Mouse (Mus musculus) frontal cortex, postnatal 25 days (tissue): ENCODE results near the gene Kpna2.
"Not testable (repeated sequence)": the region's sequence is repeated elsewhere in the genome, so short reads cannot be mapped to it uniquely, and the experiment has no call there.

Experiments
- DNase-seq, 2 experiments: peaks; one replicate each; pipeline ENCODE4 v3.0.0; 2022; ENCODE audit warnings: low spot score in 2 of 2

Gene Kpna2

DNA sequence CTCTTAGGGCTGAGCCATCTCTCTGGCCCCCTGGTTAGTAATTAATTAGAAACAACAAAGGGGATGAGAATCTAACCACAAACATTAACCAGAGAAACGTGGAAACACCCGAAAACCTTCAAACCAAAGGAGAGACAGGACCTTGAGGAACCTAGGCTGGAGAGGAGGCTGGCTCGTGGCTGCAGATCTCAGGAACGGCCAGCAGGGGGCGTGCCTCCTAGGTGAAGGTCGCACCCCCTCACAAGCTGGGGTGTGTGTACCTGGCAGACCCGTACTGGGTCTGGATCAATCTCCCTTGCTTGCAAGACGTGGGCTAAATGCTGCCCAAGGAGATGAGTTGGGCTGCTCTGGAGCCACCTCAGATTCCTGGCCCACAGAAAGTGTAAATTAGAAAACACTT, 19.3 kb upstream of the Kpna2 start:
- no peak for DNase-seq

GRCm38 (mm10) chr11:107017339-107017886, 18.1 kb upstream of the Kpna2 start:
- no peak for DNase-seq

GRCm38 (mm10) chr11:107016893-107017292, 17.6 kb upstream of the Kpna2 start:
- DNase-seq = no peak

DNA sequence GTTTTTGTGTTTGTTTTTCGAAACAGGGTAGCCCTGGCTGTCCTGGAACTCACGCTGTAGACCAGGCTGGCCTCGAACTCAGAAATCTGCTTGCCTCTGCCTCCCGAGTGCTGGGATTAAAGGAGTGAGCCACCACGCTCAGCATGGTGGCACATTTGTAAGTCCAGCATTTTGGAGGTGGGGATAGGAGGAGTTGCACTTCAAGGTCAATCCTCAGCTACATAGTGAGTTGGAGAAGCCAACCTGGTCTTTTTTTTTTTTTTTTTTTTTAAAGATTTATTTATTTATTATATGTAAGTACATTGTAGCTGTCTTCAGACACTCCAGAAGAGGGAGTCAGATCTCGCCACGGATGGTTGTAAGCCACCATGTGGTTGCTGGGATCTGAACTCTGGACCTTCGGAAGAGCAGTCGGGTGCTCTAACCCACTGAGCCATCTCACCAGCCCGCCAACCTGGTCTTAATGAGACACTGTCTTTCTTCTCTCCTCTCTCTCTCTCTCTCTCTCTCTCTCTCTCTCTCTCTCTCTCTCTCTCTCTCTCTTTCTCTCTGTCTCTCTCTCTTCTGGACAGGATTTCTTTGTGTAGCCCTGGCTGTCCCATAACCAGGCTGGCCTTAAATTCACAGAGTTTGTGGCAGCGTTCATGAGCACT, 16.3 kb upstream of the Kpna2 start:
- not testable (repeated sequence) for DNase-seq

DNA sequence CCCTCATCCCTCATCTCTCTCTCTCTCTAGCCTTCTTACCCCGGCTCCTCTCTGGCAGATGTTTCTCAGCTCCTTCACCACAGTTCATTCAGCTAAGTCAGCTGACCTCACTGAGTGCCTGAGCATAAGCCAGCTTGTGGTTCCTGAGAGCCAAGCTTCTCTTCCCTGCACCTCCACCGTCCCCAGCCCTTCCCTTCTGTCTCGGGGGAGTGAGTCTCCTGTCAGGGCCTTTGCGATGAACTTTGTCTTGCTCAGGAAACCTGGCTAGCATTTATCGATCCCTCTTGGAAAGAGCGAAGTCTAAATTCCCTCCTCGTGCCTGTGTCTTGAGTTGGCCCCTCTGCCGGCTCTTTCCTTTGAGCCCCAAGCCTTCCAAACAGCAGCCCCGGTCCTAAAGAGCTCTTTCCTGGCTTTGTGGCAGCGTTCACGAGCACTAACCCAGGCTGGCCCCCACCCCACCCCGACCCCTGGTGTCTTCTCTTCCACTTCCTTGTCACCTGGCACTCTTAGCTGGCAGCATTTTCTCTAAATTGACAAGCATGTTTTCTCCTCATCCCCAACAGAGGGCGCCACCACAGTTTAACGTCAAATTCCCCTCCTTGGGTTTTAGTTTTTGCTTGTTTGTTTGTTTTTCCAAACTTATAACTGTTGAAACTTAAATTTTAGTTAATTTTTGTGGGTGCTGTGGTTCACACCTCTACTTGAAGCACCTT, 15.4 kb upstream of the Kpna2 start:
- no peak for DNase-seq

- no peak for DNase-seq
These were observed 14.8 kb upstream of the Kpna2 start for GRCm38 (mm10) chr11:107014020-107014585.

DNA sequence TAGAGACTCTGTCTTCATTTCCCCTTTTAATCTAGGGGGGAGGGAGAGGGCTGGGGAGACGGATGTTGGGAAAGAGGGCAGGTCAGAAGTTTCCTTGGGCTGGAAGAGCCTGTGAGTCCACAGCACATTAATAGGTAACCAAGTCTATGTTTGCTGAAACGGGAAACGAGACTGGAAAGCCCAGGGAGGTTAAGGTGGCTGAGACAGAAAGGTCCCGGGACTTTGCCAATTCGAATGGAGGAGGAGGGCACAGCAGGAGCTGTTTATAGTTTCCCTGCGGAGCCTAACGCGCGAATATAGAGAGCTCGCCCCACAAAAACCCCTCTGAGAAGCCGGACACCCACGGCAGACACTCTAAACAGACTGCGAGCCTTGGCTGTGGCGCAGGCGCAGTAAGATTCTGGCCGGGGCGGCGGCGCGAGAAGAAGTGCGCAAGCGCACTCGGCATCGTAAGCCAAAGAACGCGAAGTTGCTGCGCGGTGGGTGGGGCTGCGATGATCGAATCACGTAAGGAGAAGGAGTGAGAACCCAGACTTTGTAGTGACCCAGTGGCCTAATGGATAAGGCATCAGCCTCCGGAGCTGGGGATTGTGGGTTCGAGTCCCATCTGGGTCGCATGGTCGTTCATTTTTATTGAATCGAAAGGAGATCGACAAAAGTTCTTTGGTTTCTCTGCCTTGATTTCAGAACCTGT, 13.1 kb upstream of the Kpna2 start:
- DNase-seq = peak; percentile 100

- DNase-seq = no peak
These were observed 12.5 kb upstream of the Kpna2 start for GRCm38 (mm10) chr11:107011669-107012323.

GRCm38 (mm10) chr11:107011171-107011570, 11.8 kb upstream of the Kpna2 start:
- DNase-seq = no peak

GRCm38 (mm10) chr11:107010447-107010846, 11.1 kb upstream of the Kpna2 start:
- DNase-seq = no peak

- no peak for DNase-seq
These were observed 6.2 kb upstream of the Kpna2 start for GRCm38 (mm10) chr11:107005538-107005937.

GRCm38 (mm10) chr11:107001760-107002675, 2.7 kb upstream of the Kpna2 start:
- no peak for DNase-seq

GRCm38 (mm10) chr11:106999949-107000513, 690 bp upstream of the Kpna2 start:
- DNase-seq = no peak

DNA sequence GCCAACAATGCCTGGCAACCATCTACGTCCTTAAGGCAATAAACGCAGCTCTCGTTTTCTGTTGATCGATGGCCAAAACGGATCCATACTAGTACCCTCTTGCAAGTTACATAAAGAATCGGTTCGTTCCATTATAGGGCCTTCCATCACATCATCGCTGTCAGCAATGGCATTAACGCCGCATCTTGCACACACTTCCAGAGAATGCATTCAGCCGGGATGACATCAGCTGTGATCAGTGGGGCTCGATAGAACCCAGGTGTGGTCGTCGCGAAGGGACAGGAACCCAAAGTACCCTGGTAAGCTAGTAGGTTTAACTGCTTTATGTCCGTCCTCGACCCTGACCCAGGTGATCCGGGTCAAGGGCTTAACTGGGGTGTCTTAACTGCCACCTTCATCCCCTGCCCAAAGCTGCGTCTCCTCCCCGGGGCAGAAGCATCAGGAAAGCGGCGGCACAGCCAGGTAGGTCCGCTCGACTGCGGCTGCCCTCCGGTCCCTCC, 640 bp downstream of the Kpna2 start:
- DNase-seq = peak; percentile 17 to 22

GRCm38 (mm10) chr11:106997976-106998375, 1.4 kb downstream of the Kpna2 start:
- no peak for DNase-seq

GRCm38 (mm10) chr11:106996492-106996891, 2.8 kb downstream of the Kpna2 start:
- not testable (repeated sequence) for DNase-seq

- no peak for DNase-seq
These were observed 4.9 kb downstream of the Kpna2 start for GRCm38 (mm10) chr11:106994246-106995085.

- no peak for DNase-seq
These were observed 12.0 kb downstream of the Kpna2 start for GRCm38 (mm10) chr11:106987384-106987783.

GRCm38 (mm10) chr11:106985979-106986604, 13.2 kb downstream of the Kpna2 start:
- not testable (repeated sequence) for DNase-seq
